Mouse (Mus musculus) embryonic facial prominence, embryonic 13.5 days (tissue): Measurements from ENCODE around the gene Ppp6r2. TPM values are rescaled to one million over a fixed set of nuclear protein-coding genes. Genes with fewer than 3 reads are reported as not detected.
A peak's percentile ranks its signal among the peaks of the same experiment; 100 is the strongest.

ENCODE experiments used
- ATAC-seq: fragments of 200-750 bp; cut with Nextera tagmentation; 2 replicates; pipeline ENCODE4 v1.8.0; 2017; ENCODE audit warnings: low read depth; ENCODE audit not compliant: insufficient number of reproducible peaks, insufficient read depth, low FRiP score, low TSS enrichment
- H3K27ac ChIP-seq: fragments of 300-500 bp; sonication (generic); 2 replicates; pipeline ENCODE4 v1.5.1; 2015; ENCODE audit warnings: moderate library complexity, mild to moderate bottlenecking, inconsistent platforms
- H3K27me3 ChIP-seq: fragments of 300-500 bp; sonication (generic); 2 replicates; pipeline ENCODE4 v1.6.1; 2015; ENCODE audit warnings: mild to moderate bottlenecking, inconsistent platforms
- H3K36me3 ChIP-seq: fragments of 300-500 bp; sonication (generic); 2 replicates; pipeline ENCODE4 v1.6.1; 2015; ENCODE audit warnings: mild to moderate bottlenecking, inconsistent platforms
- H3K4me1 ChIP-seq: fragments of 300-500 bp; sonication (generic); 2 replicates; pipeline ENCODE4 v1.6.1; 2015; ENCODE audit warnings: inconsistent platforms
- H3K4me2 ChIP-seq: fragments of 300-500 bp; sonication (generic); 2 replicates; pipeline ENCODE4 v1.6.1; 2015; ENCODE audit warnings: moderate library complexity, mild to moderate bottlenecking, inconsistent platforms
- H3K4me3 ChIP-seq: fragments of 300-500 bp; sonication (generic); 2 replicates; pipeline ENCODE4 v1.5.1; 2015; ENCODE audit warnings: mild to moderate bottlenecking, inconsistent platforms
- H3K9ac ChIP-seq: fragments of 300-500 bp; sonication (generic); 2 replicates; pipeline ENCODE4 v1.6.1; 2015; ENCODE audit warnings: mild to moderate bottlenecking, inconsistent platforms
- H3K9me3 ChIP-seq: fragments of 300-500 bp; sonication (generic); 2 replicates; pipeline ENCODE4 v1.6.1; 2016; ENCODE audit warnings: inconsistent platforms
- whole genome bisulfite sequencing: fragments of 180-500 bp; shearing (Covaris S2); methylation state at CpG from one replicate; pipeline ENCODE4 v1.1.7; 2015; ENCODE audit warnings: mixed read lengths; 5-methylcytosine and 5-hydroxymethylcytosine counted together
- polyA plus RNA-seq: library from polyadenylated mRNA; unstranded; fragments of >200 nt; fragmentation: Nextera tagmentation; extraction: Ambion mirVana; gene quantifications from 2 replicates; pipeline ENCODE4 v1.2.1, GENCODE M21; 2015

Ppp6r2 gene
- polyA plus RNA-seq, 1 experiment from 2014 or later: 40.0 TPM

DNA sequence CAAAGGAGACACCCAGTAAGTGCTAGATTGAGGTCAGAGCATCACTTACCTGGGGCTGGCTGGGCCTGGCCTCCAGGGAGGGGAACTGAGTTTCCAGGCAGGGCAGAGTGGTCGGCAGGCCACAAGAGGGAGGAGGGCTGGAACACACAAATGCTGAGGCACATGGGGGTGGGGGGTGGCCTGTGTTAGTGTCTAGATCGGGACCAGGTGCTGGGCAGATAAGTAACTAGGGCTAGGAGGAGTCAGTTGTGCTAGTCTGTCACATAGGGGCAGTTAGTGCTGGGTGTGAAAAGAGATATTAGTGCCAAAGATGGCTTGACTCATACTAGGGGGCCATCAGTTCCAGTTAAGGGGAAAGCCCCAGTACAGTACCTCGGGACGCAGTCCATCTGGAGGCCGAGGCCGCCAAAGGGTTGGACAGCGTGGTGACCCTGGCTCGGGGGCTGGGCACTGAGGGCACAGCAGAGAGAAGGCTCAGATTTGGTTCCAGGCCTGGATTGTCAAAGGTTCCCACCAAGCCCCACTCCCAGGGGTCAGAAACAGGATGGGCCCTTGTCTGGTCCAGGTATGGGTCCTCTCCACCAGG, 84.3 kb downstream of the Ppp6r2 start:
- Histone ChIP-seq H3K4me2 (no peak overlapping the region), H3K27me3 (no peaks in the 10 kb centered on the region), H3K9ac (no peak overlapping the region), H3K27ac (no peak overlapping the region), H3K9me3 (no peaks in the 10 kb centered on the region), H3K4me1 (no peaks in the 10 kb centered on the region), H3K36me3 (peaks cover 93% of the 10 kb centered on the region), H3K4me3 (no peak overlapping the region)
- WGBS: 90% methylated on average over 8 of the region's 8 CpGs
- ATAC-seq: no peak

DNA sequence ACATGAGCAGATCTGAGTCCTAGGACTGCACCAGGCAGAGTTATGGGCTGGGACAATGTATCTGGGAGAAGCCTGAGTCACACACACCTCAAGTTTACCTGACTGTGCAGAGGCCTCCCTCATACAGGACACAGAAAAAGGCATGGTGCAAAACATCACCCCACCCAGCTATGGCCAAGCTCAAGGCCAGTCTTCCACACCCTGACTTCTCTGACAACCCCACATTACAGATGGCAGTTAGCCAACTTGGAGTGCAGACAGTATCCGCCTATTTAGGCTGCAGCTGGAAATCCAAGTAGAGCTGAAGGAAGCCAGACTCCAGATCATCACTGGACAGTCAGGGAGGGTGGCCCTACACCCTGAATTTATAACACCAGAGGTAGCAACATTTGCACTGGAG, 85.1 kb downstream of the Ppp6r2 start:
- ATAC-seq: no peak
- Histone ChIP-seq H3K27ac (no peak overlapping the region), H3K36me3 (peaks cover 93% of the 10 kb centered on the region), H3K27me3 (no peaks in the 10 kb centered on the region), H3K4me3 (no peak overlapping the region), H3K9ac (no peak overlapping the region), H3K4me2 (no peak overlapping the region), H3K9me3 (no peaks in the 10 kb centered on the region), H3K4me1 (no peaks in the 10 kb centered on the region)
- WGBS: 78% methylated on average over 1 of the region's 1 CpGs

- no peak for ATAC-seq
Observed at GRCm38 (mm10) chr15:89297695-89298094, 86.3 kb downstream of the Ppp6r2 start.

GRCm38 (mm10) chr15:89300180-89300579, 88.8 kb downstream of the Ppp6r2 start:
- ATAC-seq: no peak
- Histone ChIP-seq H3K9ac (no peak overlapping the region), H3K4me3 (no peak overlapping the region), H3K9me3 (no peaks in the 10 kb centered on the region), H3K27me3 (no peaks in the 10 kb centered on the region), H3K36me3 (peaks cover 94% of the 10 kb centered on the region), H3K27ac (no peak overlapping the region), H3K4me2 (no peak overlapping the region), H3K4me1 (no peaks in the 10 kb centered on the region)
- 95% methylated on average over 13 of the region's 13 CpGs for WGBS

More at GRCm38 (mm10) chr15:89297695-89298094, 86.3 kb downstream of the Ppp6r2 start:
- Histone ChIP-seq H3K9ac (no peak overlapping the region), H3K4me1 (no peaks in the 10 kb centered on the region), H3K9me3 (no peaks in the 10 kb centered on the region), H3K4me2 (no peak overlapping the region), H3K27ac (no peak overlapping the region), H3K27me3 (no peaks in the 10 kb centered on the region), H3K36me3 (peaks cover 94% of the 10 kb centered on the region), H3K4me3 (no peak overlapping the region)
- 97% methylated on average over 2 of the region's 2 CpGs for WGBS

- H3K4me1 ChIP-seq: no peaks in the 10 kb centered on the region
- H3K9me3 ChIP-seq: no peaks in the 10 kb centered on the region
- no peak overlapping the region for H3K4me3 ChIP-seq
- H3K27me3 ChIP-seq: no peaks in the 10 kb centered on the region
- H3K36me3 ChIP-seq: peaks cover 94% of the 10 kb centered on the region
- H3K9ac ChIP-seq: no peak overlapping the region
- ATAC-seq: no peak
- H3K4me2 ChIP-seq: no peak overlapping the region
- no peak overlapping the region for H3K27ac ChIP-seq
- WGBS: 94% methylated on average over 8 of the region's 8 CpGs
Observed at GRCm38 (mm10) chr15:89300600-89300999, 89.2 kb downstream of the Ppp6r2 start.

GRCm38 (mm10) chr15:89305966-89306365, 94.6 kb downstream of the Ppp6r2 start:
- no peaks in the 10 kb centered on the region for H3K9me3 ChIP-seq
- no peak for ATAC-seq
- WGBS: 54% methylated on average over 1 of the region's 1 CpGs
- H3K36me3 ChIP-seq: peaks cover 71% of the 10 kb centered on the region
- H3K27ac ChIP-seq: no peak overlapping the region
- H3K9ac ChIP-seq: no peak overlapping the region
- no peaks in the 10 kb centered on the region for H3K27me3 ChIP-seq
- H3K4me1 ChIP-seq: peaks cover 13% of the 10 kb centered on the region
- no peak overlapping the region for H3K4me2 ChIP-seq
- no peak overlapping the region for H3K4me3 ChIP-seq

- no peak for ATAC-seq
- H3K4me1 ChIP-seq: peaks cover 15% of the 10 kb centered on the region
- no peaks in the 10 kb centered on the region for H3K27me3 ChIP-seq
- no peak overlapping the region for H3K4me2 ChIP-seq
- H3K4me3 ChIP-seq: no peak overlapping the region
- no peaks in the 10 kb centered on the region for H3K9me3 ChIP-seq
- peaks cover 56% of the 10 kb centered on the region for H3K36me3 ChIP-seq
- H3K27ac ChIP-seq: no peak overlapping the region
- WGBS: 92% methylated on average over 13 of the region's 13 CpGs
- H3K9ac ChIP-seq: no peak overlapping the region
Observed at GRCm38 (mm10) chr15:89307461-89307860, 96.1 kb downstream of the Ppp6r2 start.

DNA sequence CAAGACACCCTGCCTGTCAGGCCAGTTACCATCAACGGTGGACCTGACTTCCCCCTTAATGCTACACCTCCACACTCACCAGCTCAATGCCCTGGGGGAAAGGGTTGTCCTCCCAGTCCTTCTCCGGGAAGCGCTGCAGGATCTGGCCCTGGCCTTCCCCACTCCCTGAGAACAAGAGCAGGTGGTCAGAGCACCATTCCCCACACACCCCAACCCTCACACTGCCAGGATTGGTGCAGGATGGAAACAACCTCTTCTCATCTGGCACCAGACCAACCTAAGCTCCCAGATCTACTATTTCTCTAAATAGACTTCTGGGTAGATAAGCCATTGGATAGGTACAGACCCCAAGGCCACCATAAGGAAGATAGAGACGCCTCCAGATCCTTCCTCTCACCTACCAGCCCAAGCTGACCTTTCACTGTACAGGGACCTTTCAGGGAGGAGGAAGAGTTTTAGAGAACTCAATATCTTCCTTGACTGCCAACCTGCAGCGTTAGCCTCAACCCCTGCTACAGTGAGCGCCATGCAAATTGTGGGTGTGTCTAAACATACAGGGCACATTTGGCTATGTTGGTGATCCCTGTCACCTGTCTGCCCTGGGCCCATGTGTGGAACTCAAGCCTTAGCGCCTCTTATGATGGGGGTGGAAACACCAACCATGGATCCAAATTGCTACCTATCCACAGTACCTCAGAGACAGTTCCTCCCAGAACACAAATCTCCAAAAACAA, 97.2 kb downstream of the Ppp6r2 start:
- H3K27me3 ChIP-seq: no peaks in the 10 kb centered on the region
- peaks cover 45% of the 10 kb centered on the region for H3K36me3 ChIP-seq
- peaks cover 25% of the 10 kb centered on the region for H3K4me1 ChIP-seq
- no peak overlapping the region for H3K9ac ChIP-seq
- H3K4me2 ChIP-seq: no peak overlapping the region
- no peak overlapping the region for H3K4me3 ChIP-seq
- H3K27ac ChIP-seq: no peak overlapping the region
- WGBS: 76% methylated on average over 7 of the region's 7 CpGs
- no peaks in the 10 kb centered on the region for H3K9me3 ChIP-seq
- no peak for ATAC-seq

GRCm38 (mm10) chr15:89309962-89310498, 98.7 kb downstream of the Ppp6r2 start:
- H3K9ac ChIP-seq: 0 out of 2 replicates have a peak overlapping the region, but pooled peaks have one; percentile 11
- H3K9me3 ChIP-seq: no peaks in the 10 kb centered on the region
- WGBS: 71% methylated on average over 6 of the region's 6 CpGs
- ATAC-seq: no peak
- H3K4me3 ChIP-seq: no peak overlapping the region
- H3K27ac ChIP-seq: no peak overlapping the region
- peaks cover 33% of the 10 kb centered on the region for H3K4me1 ChIP-seq
- H3K36me3 ChIP-seq: peaks cover 30% of the 10 kb centered on the region
- no peak overlapping the region for H3K4me2 ChIP-seq
- H3K27me3 ChIP-seq: no peaks in the 10 kb centered on the region

DNA sequence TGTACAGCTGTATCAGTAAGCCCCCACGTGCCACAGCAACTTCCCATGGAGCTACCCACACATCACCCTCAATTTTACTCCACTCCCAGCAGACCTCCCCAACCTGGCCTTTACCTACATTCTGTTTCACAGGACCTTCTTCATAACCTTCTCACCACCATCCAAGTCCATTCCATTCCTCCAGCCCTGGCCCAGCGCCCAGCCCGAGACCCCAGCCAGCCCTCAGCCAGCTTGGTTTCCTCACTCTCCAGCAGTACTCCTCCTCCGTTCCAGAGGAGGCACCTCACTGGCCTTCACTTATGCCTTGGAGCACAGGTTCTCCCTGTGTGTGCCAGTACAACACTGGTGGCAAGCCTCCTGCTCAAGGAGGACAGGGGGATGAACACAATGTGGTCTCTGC, 102.0 kb downstream of the Ppp6r2 start:
- H3K36me3 ChIP-seq: no peaks in the 10 kb centered on the region
- H3K27me3 ChIP-seq: no peaks in the 10 kb centered on the region
- WGBS: 77% methylated on average over 4 of the region's 4 CpGs
- H3K9me3 ChIP-seq: no peaks in the 10 kb centered on the region
- peaks cover 38% of the 10 kb centered on the region for H3K4me1 ChIP-seq
- no peak for ATAC-seq
- 0 out of 2 replicates have a peak overlapping the region, but pooled peaks have one; percentile 92 for H3K4me3 ChIP-seq
- peak overlapping the region; percentile 92 for H3K4me2 ChIP-seq
- H3K9ac ChIP-seq: peak overlapping the region; percentile 27; the same call in 1 of the 2 replicates
- H3K27ac ChIP-seq: no peak overlapping the region

DNA sequence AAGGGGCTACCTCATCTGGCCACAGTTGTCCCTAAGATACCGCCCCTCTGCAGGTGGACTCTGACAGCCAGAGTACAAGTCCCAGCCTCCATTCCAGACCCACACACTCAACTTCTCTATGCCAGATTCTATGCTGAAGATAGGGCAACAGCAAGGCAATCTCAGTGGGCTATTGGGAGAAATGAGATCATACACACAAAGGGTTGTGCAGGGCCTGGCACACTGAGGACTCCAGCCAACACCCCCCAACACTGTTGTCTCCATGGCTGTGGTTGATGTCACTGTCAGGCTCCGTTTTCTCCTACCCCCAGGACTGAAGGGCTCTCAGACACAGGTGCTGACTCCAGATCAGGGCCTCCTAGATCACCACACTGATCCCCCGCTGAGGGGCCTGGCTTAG, 102.8 kb downstream of the Ppp6r2 start:
- 35% methylated on average over 3 of the region's 3 CpGs for WGBS
- peak overlapping the region; percentile 92 for H3K4me3 ChIP-seq

More for the DNA sequence above, 102.8 kb downstream of the Ppp6r2 start:
- Histone ChIP-seq H3K4me1 (peaks cover 38% of the 10 kb centered on the region), H3K27ac (no peak overlapping the region), H3K36me3 (no peaks in the 10 kb centered on the region), H3K4me2 (peak overlapping the region; percentile 92), H3K27me3 (no peaks in the 10 kb centered on the region), H3K9ac (peak overlapping the region; percentile 94), H3K9me3 (no peaks in the 10 kb centered on the region)
- ATAC-seq: no peak
